Mouse (Mus musculus) lung, adult 2 months (tissue): ENCODE measurements around the gene Umps.

Source experiments
- CTCF ChIP-seq: fragments of 200-500 bp; IDR thresholded peaks from 2 replicates; pipeline ENCODE4 v1.5.1; 2011; ENCODE audit warnings: mild to moderate bottlenecking, low read length, control low read depth; ENCODE audit not compliant: insufficient read depth
- POLR2A ChIP-seq: fragments of 200-500 bp; IDR thresholded peaks from 2 replicates; pipeline ENCODE4 v1.6.1; 2011; ENCODE audit warnings: low read depth, mild to moderate bottlenecking, control low read depth, low read length, borderline replicate concordance; ENCODE audit errors: extremely low read depth

DNA sequence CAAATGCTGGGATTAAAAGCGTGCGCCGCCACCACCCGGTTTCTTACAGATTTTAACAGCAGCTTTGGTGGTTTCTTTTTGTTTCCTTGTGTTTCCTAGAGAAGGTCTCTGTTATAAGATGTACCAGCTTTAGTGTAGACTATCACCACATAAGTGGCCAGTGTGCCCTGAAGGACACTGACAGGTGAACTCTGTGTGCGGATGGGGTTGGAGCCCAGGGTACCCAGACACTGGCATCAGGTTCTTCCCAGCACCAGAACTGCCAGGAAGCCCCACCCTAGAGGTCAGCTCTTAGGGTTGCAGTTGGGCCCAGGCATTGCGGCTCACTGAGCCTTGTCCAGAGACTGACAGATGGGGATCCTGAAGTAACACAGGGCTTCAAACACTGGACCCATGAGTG is 23.4 kb downstream of the Umps start:
- no peak for TF ChIP-seq POLR2A
- TF ChIP-seq CTCF, result no peak
